Mouse (Mus musculus): ENCODE measurements at regions not wholly inside any gene's neighbourhood (a gene's known extent, or its start where the extent isn't known, plus 50 kb on each side); places are given as distances from the start of the nearest gene placed in this dataset.

DNA sequence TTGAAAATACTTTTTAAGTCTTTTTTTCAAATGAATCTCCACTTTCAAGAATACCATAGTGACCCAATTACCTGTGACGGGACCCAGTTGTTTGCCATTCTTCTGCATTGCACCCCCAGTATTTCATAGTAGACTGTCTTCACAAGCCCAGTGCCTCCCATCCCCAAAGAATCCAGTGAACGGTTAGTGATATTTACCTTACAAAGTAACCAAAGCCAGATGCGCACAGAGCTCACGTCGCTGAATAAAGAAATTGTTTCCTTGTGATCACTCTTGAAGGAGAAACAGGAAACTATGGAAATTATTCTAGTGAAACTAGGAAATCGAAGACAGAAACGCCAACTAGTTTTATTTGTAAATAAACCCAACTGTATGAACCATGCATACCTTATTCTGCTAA is 91.4 kb upstream of the Ssbp2 start:
- DNase-seq (ENCODE audit: low read depth in 3 of 3, low spot score in 3 of 3) (no peak), ATAC-seq (ENCODE audit: insufficient read depth) (no peak)
- H3K4me1 ChIP-seq (replicated peaks; ENCODE audit: control insufficient read depth in 2 of 2, insufficient read depth in 2 of 2, low read length in 1 of 2), result peaks cover 16 to 27% of the 10 kb centered on the region in 2 experiments
- no peaks in the 10 kb centered on the region for H3K36me3 ChIP-seq (replicated peaks; ENCODE audit: control insufficient read depth, insufficient read depth, low read depth)
- no peaks in the 10 kb centered on the region for H3K27me3 ChIP-seq (ENCODE audit: control insufficient read depth, insufficient read depth, low read length)
- no peak overlapping the region for H3K4me3 ChIP-seq (ENCODE audit: insufficient read depth in 1 of 2, low read depth in 2 of 2, low read length in 2 of 2)
- H3K27ac ChIP-seq, result no peak overlapping the region
- no peaks in the 10 kb centered on the region for H3K9me3 ChIP-seq (ENCODE audit: control insufficient read depth, low read length)
- H3K4me2 ChIP-seq (ENCODE audit: low read depth), result no peak overlapping the region
- TF ChIP-seq CTCF (IDR thresholded peaks at IDR 0.05; ENCODE audit: low read depth) (no peak), EP300 (IDR thresholded peaks at IDR 0.05; ENCODE audit: low read depth) (no peak)
- H3K9ac ChIP-seq (replicated peaks), result no peak overlapping the region
- 85% methylated on average over 7 of the region's 7 CpGs for WGBS (ENCODE audit: insufficient replicate concordance)

DNA sequence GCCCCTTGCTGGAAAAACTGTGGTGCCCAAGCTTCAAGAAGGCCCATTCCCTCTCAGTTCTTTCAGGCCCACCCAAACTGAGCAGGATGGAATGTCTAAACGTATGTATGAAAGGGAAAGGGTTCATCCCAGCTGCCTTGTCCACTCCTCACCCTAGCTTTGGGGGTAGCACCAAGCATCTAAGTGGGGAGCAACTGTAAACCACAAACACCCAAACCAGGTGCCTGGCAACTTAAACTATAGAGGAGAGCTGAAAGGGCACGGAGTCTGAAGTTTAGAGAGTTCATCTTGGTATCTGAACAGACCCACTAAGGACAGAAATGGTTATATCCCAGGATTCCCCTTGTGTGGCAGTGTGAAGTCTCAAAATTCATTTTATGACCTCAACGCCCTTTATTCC is 90.1 kb upstream of the Ssbp2 start:
- no peak overlapping the region for H3K27ac ChIP-seq
- TF ChIP-seq CTCF (IDR thresholded peaks at IDR 0.05; ENCODE audit: low read depth) (no peak), EP300 (IDR thresholded peaks at IDR 0.05; ENCODE audit: low read depth) (no peak)
- DNase-seq (ENCODE audit: low read depth in 3 of 3, low spot score in 3 of 3) (no peak), ATAC-seq (ENCODE audit: insufficient read depth) (no peak)
- H3K36me3 ChIP-seq (replicated peaks; ENCODE audit: control insufficient read depth, insufficient read depth, low read depth), result no peaks in the 10 kb centered on the region
- peaks cover 16 to 27% of the 10 kb centered on the region in 2 experiments for H3K4me1 ChIP-seq (replicated peaks; ENCODE audit: control insufficient read depth in 2 of 2, insufficient read depth in 2 of 2, low read length in 1 of 2)
- H3K9ac ChIP-seq (replicated peaks), result peak overlapping the region; percentile 84
- H3K9me3 ChIP-seq (ENCODE audit: control insufficient read depth, low read length), result no peaks in the 10 kb centered on the region
- H3K4me3 ChIP-seq (ENCODE audit: insufficient read depth in 1 of 2, low read depth in 2 of 2, low read length in 2 of 2), result peak overlapping the region; percentile 67 to 68; a peak in 2 of 4 replicates
- H3K4me2 ChIP-seq (ENCODE audit: low read depth), result peak overlapping the region; percentile 92
- H3K27me3 ChIP-seq (ENCODE audit: control insufficient read depth, insufficient read depth, low read length), result no peaks in the 10 kb centered on the region
- WGBS (ENCODE audit: insufficient replicate concordance), result 47% methylated on average over 3 of the region's 3 CpGs

GRCm38 (mm10) chr13:91370441-91370840 is 89.6 kb upstream of the Ssbp2 start:
- TF ChIP-seq EP300 (IDR thresholded peaks at IDR 0.05; ENCODE audit: low read depth) (no peak), CTCF (IDR thresholded peaks at IDR 0.05; ENCODE audit: low read depth) (no peak)
- 4% methylated on average over 11 of the region's 11 CpGs for WGBS (ENCODE audit: insufficient replicate concordance)
- Histone ChIP-seq H3K4me1 (replicated peaks; ENCODE audit: control insufficient read depth in 2 of 2, insufficient read depth in 2 of 2, low read length in 1 of 2) (peaks cover 16 to 27% of the 10 kb centered on the region in 2 experiments), H3K36me3 (replicated peaks; ENCODE audit: control insufficient read depth, insufficient read depth, low read depth) (no peaks in the 10 kb centered on the region), H3K4me3 (ENCODE audit: insufficient read depth in 1 of 2, low read depth in 2 of 2, low read length in 2 of 2) (peak overlapping the region; percentile 67 to 68), H3K9ac (replicated peaks) (peak overlapping the region; percentile 84), H3K4me2 (ENCODE audit: low read depth) (peak overlapping the region; percentile 92), H3K9me3 (ENCODE audit: control insufficient read depth, low read length) (no peaks in the 10 kb centered on the region), H3K27me3 (ENCODE audit: control insufficient read depth, insufficient read depth, low read length) (no peaks in the 10 kb centered on the region), H3K27ac (peak overlapping the region; percentile 76)
- ATAC-seq (ENCODE audit: insufficient read depth), result peak; percentile 50; the same call in 1 of the 2 replicates
- DNase-seq (ENCODE audit: low read depth in 3 of 3, low spot score in 3 of 3), result no peak

DNA sequence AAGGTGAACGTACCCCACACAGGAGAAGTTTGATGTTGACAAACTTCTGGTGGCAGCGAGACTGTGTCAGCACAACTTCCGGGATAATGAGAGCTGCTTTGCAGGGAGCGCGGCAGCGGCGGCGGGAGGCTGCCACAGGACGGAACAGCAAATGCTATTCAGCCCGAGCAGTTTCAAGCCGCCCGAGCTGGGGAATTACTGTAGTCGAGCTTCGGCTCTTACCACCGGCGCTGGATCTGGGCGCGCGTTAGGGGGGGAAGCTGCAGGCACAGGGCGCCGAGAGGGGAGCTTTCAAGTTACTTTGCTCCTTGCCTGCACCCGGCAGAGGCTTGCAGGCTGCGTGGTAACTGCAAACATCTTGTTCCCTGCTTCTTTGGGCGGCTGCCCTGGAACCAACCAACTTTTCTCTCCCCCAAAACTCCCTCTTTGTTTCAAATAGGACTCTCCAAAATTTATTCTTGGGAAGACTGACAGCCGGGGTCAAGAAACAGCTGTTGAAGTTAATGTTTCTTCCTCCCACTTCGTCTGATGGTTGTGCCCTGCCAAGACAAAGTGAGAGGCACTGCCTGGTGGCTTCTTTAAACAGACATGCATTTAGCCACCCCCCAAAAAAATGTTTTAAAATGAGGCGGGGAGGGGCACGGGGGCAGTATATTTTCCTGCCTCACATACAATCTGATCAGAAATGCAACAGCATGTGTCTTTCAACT is 89.0 kb upstream of the Ssbp2 start:
- H3K4me2 ChIP-seq (ENCODE audit: low read depth), result peak overlapping the region; percentile 92
- peak; percentile 82 for ATAC-seq (ENCODE audit: insufficient read depth)
- under 1% methylated on average over 28 of the region's 28 CpGs for WGBS (ENCODE audit: insufficient replicate concordance)
- no peak for TF ChIP-seq EP300 (IDR thresholded peaks at IDR 0.05; ENCODE audit: low read depth)
- TF ChIP-seq CTCF (IDR thresholded peaks at IDR 0.05; ENCODE audit: low read depth), result no peak
- no peaks in the 10 kb centered on the region for H3K36me3 ChIP-seq (replicated peaks; ENCODE audit: control insufficient read depth, insufficient read depth, low read depth)
- H3K27ac ChIP-seq, result peak overlapping the region; percentile 76
- H3K4me3 ChIP-seq (ENCODE audit: insufficient read depth in 1 of 2, low read depth in 2 of 2, low read length in 2 of 2), result peak overlapping the region; percentile 67 to 68
- peaks cover 16 to 27% of the 10 kb centered on the region in 2 experiments for H3K4me1 ChIP-seq (replicated peaks; ENCODE audit: control insufficient read depth in 2 of 2, insufficient read depth in 2 of 2, low read length in 1 of 2)
- H3K9me3 ChIP-seq (ENCODE audit: control insufficient read depth, low read length), result no peaks in the 10 kb centered on the region
- peak overlapping the region; percentile 84 for H3K9ac ChIP-seq (replicated peaks)
- DNase-seq (ENCODE audit: low read depth in 3 of 3, low spot score in 3 of 3), result peak; percentile 65 to 70 (median 68)
- H3K27me3 ChIP-seq (ENCODE audit: control insufficient read depth, insufficient read depth, low read length), result no peaks in the 10 kb centered on the region

GRCm38 (mm10) chr13:91371596-91371987 is 88.5 kb upstream of the Ssbp2 start:
- H3K4me3 ChIP-seq (ENCODE audit: insufficient read depth in 1 of 2, low read depth in 2 of 2, low read length in 2 of 2), result peak overlapping the region in 1 of 2 experiments; percentile 67; a peak in 2 of 4 replicates
- H3K27me3 ChIP-seq (ENCODE audit: control insufficient read depth, insufficient read depth, low read length), result no peaks in the 10 kb centered on the region
- peak overlapping the region; percentile 76; the same call in 1 of the 2 replicates for H3K27ac ChIP-seq
- H3K4me1 ChIP-seq (replicated peaks; ENCODE audit: control insufficient read depth in 2 of 2, insufficient read depth in 2 of 2, low read length in 1 of 2), result peaks cover 16 to 27% of the 10 kb centered on the region in 2 experiments
- ATAC-seq (ENCODE audit: insufficient read depth) (no peak), DNase-seq (ENCODE audit: low read depth in 3 of 3, low spot score in 3 of 3) (no peak)
- H3K9me3 ChIP-seq (ENCODE audit: control insufficient read depth, low read length), result no peaks in the 10 kb centered on the region
- H3K36me3 ChIP-seq (replicated peaks; ENCODE audit: control insufficient read depth, insufficient read depth, low read depth), result no peaks in the 10 kb centered on the region
- WGBS (ENCODE audit: insufficient replicate concordance), result 30% methylated on average over 2 of the region's 2 CpGs
- H3K9ac ChIP-seq (replicated peaks), result peak overlapping the region; percentile 84
- TF ChIP-seq EP300 (IDR thresholded peaks at IDR 0.05; ENCODE audit: low read depth), result no peak
- TF ChIP-seq CTCF (IDR thresholded peaks at IDR 0.05; ENCODE audit: low read depth), result no peak
- H3K4me2 ChIP-seq (ENCODE audit: low read depth), result peak overlapping the region; percentile 92

Data from liver, embryonic 14.5 days (tissue).